Mouse (Mus musculus): ENCODE measurements at regions not wholly inside any gene's neighbourhood (a gene's known extent, or its start where the extent isn't known, plus 50 kb on each side); places are given as distances from the start of the nearest gene placed in this dataset.

DNA sequence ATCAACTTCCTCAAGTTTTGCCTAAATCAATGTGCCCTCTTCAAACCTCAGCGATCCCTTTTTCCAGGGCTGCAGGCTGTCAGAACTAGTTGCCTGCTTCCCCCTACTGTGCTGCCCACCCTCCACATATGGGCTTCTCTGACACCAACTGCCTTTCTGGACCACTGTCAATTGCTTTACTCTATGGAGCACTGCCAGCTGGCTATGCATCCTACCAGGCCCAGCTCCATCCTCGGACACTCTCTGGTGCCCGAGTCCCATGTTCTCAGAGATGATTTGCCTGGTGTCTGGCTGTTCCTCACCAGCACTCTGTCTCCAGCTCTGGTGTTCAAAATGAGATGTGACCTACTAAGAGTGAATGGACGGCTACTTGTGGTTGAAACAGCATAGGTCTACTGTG, 54.4 kb upstream of the E2f3 start:
- no peak for ATAC-seq (ENCODE audit: low read depth)
- Histone ChIP-seq H3K27ac (replicated peaks) (no peak overlapping the region), H3K27me3 (no peaks in the 10 kb centered on the region), H3K4me3 (no peak overlapping the region), H3K36me3 (no peaks in the 10 kb centered on the region), H3K4me1 (replicated peaks) (no peaks in the 10 kb centered on the region), H3K9ac (no peak overlapping the region), H3K9me3 (no peaks in the 10 kb centered on the region), H3K4me2 (no peak overlapping the region)
- 82% methylated on average over 4 of the region's 4 CpGs for WGBS

DNA sequence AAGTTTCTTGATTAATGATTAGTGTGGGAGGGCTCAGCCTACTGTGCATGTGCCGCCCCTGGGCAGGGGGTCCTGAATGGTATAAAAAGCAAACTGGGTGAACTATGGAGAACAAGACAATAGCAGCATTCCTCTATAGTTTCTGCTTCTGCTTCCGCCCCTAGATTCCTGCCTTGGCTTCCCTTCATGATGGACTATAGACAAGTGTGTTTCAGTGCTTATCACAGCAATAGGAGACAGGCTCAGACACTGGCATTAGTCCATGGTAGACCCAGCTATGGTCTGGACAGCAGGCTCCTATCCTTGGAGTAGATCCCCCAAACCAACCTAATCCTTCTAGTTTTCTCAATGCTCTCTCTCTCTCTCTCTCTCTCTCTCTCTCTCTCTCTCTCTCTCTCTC, 53.9 kb upstream of the E2f3 start:
- H3K4me2 ChIP-seq: no peak overlapping the region
- no peaks in the 10 kb centered on the region for H3K9me3 ChIP-seq
- no peaks in the 10 kb centered on the region for H3K27me3 ChIP-seq
- no peak overlapping the region for H3K27ac ChIP-seq (replicated peaks)
- 64% methylated on average over 2 of the region's 2 CpGs for WGBS
- H3K36me3 ChIP-seq: no peaks in the 10 kb centered on the region
- ATAC-seq (ENCODE audit: low read depth): no peak
- H3K9ac ChIP-seq: no peak overlapping the region
- no peak overlapping the region for H3K4me3 ChIP-seq
- no peaks in the 10 kb centered on the region for H3K4me1 ChIP-seq (replicated peaks)

DNA sequence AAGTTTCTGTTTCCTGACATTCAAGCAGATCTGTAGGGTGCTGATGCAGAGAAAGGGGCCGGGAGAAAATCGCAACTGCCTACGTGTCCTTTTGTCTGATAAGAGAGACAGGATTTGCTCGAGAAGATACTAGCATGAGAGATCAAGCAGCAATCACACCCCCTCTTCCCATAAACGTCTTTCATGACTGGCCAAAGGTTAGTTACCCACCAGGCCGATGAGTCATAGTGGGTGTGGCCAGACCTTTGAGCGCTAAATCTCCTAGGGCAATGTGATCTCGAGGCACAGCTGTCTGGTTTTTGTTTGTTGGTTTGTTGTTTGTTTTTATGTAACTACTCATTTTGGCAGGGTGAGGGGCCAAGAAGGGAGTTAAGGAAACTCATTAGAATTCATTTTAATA, 50.7 kb upstream of the E2f3 start:
- WGBS: 78% methylated on average over 8 of the region's 8 CpGs
- Histone ChIP-seq H3K9me3 (no peaks in the 10 kb centered on the region), H3K4me3 (no peak overlapping the region), H3K36me3 (no peaks in the 10 kb centered on the region), H3K4me1 (replicated peaks) (no peaks in the 10 kb centered on the region), H3K27ac (replicated peaks) (no peak overlapping the region), H3K27me3 (no peaks in the 10 kb centered on the region), H3K4me2 (no peak overlapping the region), H3K9ac (no peak overlapping the region)
- ATAC-seq (ENCODE audit: low read depth): no peak

DNA sequence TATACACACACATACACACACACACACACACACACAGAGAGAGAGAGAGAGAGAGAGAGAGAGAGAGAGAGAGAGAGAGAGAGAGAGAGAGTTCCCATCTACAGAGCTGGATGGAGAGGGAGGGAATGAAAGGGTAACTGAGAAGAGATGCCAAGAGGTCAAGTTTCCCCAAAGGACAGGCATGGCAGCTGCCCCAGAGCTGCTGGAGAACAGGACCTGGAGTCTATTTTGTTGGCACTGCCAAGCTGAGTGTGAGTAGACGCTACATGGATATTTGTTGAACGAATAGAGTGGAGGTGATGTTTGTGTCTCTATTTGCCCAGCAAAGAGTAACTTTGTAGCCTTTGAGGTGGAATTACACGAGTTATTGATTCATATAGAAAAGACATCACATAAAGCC, 50.2 kb upstream of the E2f3 start:
- ATAC-seq (ENCODE audit: low read depth): no peak
- no peak overlapping the region for H3K4me3 ChIP-seq
- no peaks in the 10 kb centered on the region for H3K36me3 ChIP-seq
- H3K27ac ChIP-seq (replicated peaks): no peak overlapping the region
- no peak overlapping the region for H3K9ac ChIP-seq
- no peaks in the 10 kb centered on the region for H3K9me3 ChIP-seq
- no peak overlapping the region for H3K4me2 ChIP-seq
- H3K27me3 ChIP-seq: no peaks in the 10 kb centered on the region
- H3K4me1 ChIP-seq (replicated peaks): no peaks in the 10 kb centered on the region
- WGBS: 87% methylated on average over 3 of the region's 3 CpGs

All from neural tube, embryonic 13.5 days (tissue).